Mouse (Mus musculus): ENCODE results near the gene Sox10. TPM values are rescaled to one million over a fixed set of nuclear protein-coding genes. Genes with fewer than 3 reads are reported as not detected.
A peak's percentile ranks its signal among the peaks of the same experiment; 100 is the strongest.

Sox10 gene
- total RNA-seq, 2 experiments from 2014 or later: 9.5 to 12.3 TPM

DNA sequence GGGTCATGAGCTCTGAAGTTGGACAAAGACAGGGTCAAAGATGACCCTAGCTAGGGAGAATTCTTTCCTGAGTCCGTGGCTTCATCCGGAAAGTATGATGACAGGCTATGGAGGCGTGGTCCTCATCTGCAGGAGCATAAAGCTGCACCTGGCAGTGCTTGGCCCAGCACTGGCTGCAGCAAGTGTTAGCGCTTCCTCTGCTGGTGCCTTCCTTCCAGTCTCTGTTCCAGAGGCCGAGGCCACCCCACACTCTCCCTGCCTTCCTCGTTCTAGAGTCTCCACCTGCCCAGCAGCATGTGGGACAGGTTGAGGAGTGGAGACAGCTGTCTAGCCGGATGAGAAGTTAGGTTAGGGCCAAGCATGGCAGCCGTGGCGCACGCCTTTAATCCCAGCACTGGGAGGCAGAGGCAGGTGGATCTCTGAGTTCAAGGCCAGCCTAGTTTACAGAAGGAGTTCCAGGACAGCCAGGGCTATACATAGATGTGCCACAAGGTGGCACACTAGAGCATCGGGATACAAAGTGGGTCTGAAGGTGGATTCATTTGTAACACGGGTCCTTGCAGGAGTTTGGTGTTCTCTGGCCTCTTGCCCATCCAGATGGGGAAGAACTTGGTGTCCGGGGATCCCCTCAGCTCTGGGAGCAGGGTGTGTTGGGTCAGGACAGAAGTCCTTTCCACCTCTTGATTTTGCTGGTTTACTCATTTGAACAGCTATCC, 38.7 kb downstream of the Sox10 start:
- DNase-seq (ENCODE audit: low spot score in 2 of 2): no peak

DNA sequence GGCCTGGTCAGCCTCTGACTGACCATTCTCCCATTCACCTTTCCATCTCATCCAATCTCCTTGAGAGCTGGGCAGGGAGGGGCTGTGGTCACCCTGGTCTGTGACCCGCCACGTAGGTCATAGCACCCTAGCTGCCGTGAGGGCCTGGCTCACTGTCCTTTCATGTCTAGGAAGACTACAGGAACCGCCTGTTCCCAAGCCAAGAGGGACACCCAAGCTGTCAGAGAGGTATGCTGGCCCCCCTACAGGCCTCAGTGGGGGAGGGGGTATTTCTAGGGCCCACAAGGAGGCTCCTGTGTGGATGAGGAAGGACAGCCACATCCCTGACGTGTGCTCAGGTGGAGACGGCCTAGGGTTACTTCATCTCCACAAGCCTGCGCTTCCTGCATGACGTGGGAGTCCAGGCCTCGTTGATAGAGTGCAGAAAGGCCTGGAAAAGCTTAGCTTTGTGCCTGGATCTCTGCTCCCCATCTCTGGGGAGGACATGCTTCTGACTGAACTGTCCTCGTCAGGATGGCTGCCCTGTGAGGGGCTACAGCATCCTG, 40.6 kb downstream of the Sox10 start:
- DNase-seq (ENCODE audit: low spot score in 2 of 2): no peak

DNA sequence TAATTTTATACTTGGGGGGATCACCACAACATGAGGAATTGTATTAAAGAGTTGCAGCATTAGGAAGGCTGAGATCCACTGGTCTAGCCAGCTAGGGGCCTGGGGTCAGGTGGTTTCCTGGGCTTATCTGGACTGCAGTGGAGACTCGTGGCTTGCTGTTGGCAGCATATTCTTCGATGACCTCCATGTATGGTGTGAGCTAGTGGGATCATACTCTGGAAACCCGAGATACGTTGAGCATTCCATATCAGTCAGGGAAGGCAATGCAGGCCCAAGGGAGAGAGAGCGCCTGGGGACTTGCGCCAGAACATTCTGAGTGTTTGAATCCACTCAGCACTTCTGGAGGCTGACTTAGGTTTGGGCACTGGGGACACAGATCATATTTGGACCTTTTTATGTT, 41.3 kb downstream of the Sox10 start:
- DNase-seq (ENCODE audit: low spot score in 2 of 2): no peak

DNA sequence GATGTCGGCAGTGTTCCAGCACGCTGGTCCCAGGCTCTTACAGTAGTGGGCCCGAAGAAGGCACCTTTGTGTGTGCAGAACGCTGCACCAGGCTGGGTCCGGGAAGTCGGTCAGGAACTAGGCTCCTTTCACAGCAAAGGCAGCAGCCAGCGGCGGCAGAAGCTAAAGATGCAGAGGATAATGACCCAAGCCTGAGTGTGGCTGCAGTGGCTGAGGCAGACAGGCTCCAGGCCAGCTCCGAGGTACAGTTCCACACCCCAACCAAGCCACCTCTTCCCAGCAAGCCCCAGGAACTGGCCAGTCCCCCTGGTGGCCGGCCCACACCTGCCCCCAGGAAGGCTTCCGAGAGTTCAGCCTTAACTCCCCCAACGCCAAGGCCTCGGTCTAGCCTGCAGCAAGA, 42.5 kb downstream of the Sox10 start:
- DNase-seq (ENCODE audit: low spot score in 2 of 2): no peak

DNA sequence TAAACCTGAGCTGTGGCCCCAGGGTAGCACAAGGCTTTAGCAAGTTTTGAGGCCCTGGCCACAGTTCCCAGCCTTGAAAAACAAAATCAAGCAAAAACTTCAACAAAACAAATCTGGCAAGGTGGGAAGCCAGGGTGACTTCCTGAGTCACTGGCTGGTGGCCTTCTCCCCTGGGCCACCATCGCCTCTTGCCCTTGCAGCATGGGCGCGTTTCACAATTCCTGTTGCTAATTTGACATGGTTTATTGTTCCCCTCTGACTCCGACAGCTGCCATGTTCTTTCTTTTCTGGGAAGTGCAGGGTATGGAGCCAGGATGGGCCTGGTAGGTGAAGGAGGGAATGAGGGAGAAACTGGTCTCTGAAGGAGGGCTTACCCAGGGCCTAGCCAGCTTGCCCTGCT, 42.9 kb downstream of the Sox10 start:
- DNase-seq (ENCODE audit: low spot score in 2 of 2): no peak

DNA sequence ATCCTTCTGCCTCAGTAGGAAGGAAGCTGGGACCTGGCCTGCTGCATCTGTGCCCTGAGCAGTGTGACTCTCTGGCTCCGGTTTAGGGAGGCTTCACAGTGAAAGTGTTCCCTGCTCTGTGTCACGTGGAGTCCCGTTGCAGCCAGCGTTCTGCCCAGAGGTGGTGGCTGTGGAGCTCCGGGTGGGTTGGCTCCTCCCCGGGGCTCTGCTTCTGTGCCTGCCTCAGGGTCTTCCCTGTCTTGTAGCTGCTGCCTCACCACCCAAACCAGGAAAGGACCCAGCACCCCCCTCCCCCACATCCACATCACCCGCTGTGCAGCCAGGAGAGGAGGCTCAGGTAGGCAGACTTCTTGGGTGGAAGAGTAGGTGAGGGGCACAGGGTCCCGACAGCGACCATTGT, 45.5 kb downstream of the Sox10 start:
- no peak for DNase-seq (ENCODE audit: low spot score in 2 of 2)

DNA sequence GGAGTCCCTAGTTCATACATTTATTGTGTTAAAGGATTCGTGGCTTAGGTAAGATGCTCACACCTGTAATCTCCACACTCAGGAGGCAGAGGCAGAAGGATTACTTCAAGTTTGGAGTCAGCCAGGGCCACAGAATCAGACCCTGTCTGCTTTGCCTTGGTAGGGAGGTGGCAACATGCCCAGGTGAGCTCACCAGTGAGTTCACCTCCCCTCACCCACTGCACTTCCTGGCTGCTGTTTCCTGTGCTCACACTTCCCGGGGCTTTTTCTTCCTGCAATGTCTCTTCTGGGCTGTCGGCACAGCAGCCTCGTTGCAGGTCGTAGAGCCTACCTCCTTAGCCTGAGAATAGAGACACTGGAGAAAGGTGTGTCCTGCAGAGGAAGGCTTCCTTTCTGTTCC, 49.8 kb downstream of the Sox10 start:
- no peak for DNase-seq (ENCODE audit: low spot score in 2 of 2)

DNA sequence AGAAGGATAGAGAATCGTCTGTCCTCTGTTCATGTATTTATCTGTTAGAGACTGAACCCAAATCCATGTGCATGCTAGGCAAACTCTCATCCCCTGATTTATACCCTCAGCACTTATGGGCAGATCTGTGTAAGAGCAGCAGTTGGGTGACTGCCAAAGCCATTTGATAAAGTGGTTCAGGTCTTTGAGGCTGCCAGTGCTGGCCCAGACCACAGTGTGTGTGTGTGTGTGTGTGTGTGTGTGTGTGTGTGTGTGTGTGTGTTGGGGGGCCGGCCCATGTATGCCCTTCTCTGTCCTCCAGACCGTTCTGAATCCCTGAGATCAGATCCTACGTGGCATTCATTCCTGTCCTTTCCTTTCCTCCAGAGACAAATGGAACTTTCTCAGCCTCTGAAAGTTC, 53.3 kb downstream of the Sox10 start:
- DNase-seq (ENCODE audit: low spot score in 2 of 2): no peak

DNA sequence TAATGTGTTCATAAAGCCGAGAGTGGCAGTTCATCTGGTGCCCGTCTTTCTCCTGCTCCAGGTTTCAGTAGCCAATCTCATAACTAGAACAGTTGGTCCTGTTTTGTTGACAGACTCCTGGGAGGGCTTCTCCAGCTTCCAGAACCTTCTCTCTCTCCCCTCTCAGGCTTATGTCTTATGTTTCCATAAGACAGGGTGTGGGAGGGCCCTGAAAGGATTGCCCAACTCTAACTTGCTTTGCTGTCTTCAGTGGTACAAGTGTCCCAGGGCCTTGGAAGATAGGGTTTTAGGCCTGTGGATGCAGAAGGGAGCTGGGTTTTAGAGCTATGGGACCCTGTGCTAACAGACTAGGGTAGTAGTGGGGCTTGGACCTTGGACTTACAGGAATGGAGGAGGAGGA, 54.5 kb downstream of the Sox10 start:
- DNase-seq (ENCODE audit: low spot score in 2 of 2): no peak

DNA sequence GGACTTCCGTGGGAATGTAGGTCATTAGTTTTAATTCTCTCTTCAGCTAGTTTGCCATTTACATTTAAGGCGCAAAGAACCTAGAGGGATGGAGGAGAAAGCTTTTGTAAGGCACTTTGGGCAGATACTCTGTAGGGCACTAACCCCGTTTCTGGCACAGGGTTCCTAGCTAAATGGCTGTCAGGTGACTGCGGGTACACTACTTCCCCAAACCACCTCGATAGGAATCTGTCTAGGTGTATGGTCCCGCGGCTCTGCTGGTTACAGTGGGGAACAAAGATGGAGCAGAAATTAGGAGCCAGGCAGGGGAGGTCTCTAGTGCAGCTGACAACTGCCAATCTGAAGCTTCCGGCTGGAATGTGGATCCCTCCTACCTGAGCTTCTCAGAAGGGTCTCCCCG, 55.0 kb downstream of the Sox10 start:
- DNase-seq (ENCODE audit: low spot score in 2 of 2): no peak

DNA sequence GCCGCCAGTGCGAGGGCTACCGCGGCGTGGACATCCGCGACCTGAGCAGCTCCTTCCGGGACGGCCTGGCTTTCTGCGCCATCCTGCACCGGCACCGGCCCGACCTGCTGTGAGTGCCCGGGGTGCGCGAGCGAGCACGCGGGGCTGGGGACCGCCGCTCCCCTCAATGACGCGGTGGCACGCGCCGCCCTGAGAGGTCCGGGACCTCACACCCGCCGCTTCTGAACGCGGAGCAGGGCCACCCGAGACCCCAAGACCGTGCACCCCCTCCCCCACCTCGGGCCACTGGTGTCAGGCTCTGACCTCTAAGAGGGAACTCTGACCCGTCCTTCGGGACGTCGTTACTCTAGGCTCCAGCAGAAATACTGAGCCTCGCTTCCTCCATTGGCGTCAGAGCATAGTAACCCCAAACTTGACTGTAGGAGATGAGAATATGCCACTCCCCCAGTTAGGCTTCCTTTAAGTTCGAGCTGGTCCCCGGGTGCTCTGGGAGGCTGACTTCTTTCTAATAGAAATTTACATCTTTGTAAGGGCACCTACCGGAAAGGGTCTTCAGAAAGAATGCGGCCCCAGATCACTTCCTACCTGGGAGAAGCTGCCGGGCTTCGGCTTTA, 55.6 kb downstream of the Sox10 start:
- DNase-seq (ENCODE audit: low spot score in 2 of 2): no peak

DNA sequence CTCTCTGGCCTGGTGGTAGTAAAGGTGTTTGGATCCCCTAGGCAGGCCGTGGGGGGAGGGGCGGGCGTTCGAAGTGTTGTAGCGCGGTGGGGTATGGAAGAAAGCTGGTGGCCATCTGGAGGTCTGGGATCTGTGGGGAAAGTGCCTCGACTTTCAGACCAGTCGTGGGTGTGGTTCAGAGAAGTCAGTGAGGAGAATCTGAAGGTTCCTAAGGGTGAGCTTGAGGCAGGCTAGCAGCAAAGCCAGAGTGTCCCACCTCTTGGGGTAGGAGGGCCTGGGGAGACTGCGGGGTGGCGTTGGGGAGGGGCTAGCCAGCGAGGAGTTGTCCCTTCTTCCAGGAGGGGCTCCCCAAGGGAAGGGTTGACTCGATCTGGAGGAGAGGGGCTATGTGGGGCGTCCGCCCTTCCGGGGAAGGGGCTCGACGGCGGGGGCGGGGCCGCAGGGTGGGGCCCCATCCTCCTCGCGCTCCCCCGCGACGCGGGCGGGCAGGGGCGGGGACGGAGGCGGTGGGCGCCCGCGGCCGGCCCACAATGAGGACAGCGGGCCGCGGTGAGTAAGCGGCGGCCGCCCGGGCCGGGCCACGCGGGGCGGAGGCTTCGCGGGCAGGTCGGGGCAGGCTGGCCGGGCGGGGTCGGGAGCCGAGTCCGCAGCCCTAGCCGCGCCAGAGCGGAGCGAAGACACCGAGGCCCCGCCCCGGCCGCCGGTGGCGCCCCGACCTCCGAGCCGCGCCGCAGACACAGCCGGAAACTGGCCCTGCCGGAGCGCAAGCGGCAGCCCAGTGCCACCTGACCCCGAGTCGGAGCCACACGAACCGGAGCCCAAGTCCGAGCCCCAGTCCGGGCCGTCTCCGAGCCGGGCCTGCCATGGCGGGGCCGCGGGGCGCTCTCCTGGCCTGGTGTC, 56.4 kb downstream of the Sox10 start, which contains the start of gene Micall1:
Gene Micall1 (plus strand): TSS at position 478 of the 900 bp plus-strand sequence.
- peak; percentile 44 to 55 for DNase-seq (ENCODE audit: low spot score in 2 of 2)

DNA sequence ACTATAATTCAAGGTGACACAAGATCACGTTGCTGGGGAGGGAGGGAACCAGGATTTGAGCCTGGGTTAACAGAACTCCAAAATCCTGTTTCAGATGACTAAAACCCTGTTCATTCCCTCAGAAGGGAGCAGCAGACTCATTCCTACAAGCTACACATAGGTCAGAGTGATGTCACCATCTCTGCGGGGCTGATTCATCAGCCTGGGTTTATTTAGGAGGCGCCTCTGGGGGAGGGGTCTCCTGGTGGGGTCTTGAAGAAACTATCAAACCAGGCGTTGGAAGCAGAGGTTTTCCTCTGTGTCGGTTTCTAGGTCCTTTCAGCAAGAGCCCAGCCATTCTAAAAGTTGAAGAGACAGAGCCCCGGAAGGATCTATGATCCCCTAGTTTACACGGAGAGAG, 57.1 kb downstream of the Sox10 start:
- DNase-seq (ENCODE audit: low spot score in 2 of 2): no peak

DNA sequence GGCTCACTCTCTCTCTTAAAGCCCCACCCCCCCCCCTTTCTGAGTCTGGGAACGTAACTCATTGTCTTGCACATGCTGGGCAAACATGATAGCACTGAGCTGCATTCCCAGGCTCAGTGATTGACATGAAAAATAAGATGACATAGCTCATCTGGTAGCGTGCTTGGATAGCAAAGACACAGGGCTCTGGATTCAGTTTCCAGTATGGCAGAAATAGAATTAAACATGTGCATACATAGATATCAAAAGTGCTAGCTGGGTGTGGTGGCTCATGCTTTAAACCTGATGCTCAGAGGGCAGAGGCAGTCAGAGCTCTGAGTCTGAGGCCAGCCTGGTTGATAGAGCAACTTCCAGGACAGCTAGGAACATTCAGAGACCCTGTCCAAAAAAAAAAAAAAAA, 59.2 kb downstream of the Sox10 start:
- DNase-seq (ENCODE audit: low spot score in 2 of 2): no peak

Other genes with a start within 250 kb of the Sox10 start
- 100 to 1,000 TPM; 382 to 438 TPM for gene Lgals1, start 238.5 kb downstream of the Sox10 start, total RNA-seq (2021)
- 10 to 100 TPM; 40.0 to 47.3 TPM for gene Nol12, start 230.3 kb downstream of the Sox10 start, total RNA-seq (2021)
- 100 to 1,000 TPM in 1 of 2 experiments, 10 to 100 TPM in 1; 96.9 to 112 TPM for gene Triobp, start 217.5 kb downstream of the Sox10 start, total RNA-seq (2021)
- gene H1f0, start 136.8 kb downstream of the Sox10 start, total RNA-seq (2021): 100 to 1,000 TPM; 361 to 374 TPM
- gene Galr3, start 123.4 kb downstream of the Sox10 start, total RNA-seq (2021): 1 to 10 TPM in 1 of 2 experiments, under 1 TPM in 1; 0.65 to 1.1 TPM
- gene Ankrd54, start 102.3 kb downstream of the Sox10 start, total RNA-seq (2021): 10 to 100 TPM; 23.8 to 29.7 TPM
- gene Eif3l, start 90.1 kb downstream of the Sox10 start, total RNA-seq (2021): 100 to 1,000 TPM; 158 to 162 TPM
- gene Micall1, start 56.3 kb downstream of the Sox10 start, total RNA-seq (2021): 10 to 100 TPM; 36.0 to 40.2 TPM
- 100 to 1,000 TPM; 134 to 142 TPM for gene Polr2f, start 24.2 kb downstream of the Sox10 start, total RNA-seq (2021)
- gene 1700088E04Rik, start 24.0 kb downstream of the Sox10 start, total RNA-seq (2021): 1 to 10 TPM; 8.0 to 9.0 TPM
- 10 to 100 TPM; 32.1 to 33.2 TPM for gene Pick1, start 63.9 kb upstream of the Sox10 start, total RNA-seq (2021)
- gene Gm49486, start 64.2 kb upstream of the Sox10 start, total RNA-seq (2021): under 1 TPM; 0.17 to 0.70 TPM
- gene Slc16a8, start 89.5 kb upstream of the Sox10 start, total RNA-seq (2021): under 1 TPM; 0.17 TPM
- gene Baiap2l2, start 120.3 kb upstream of the Sox10 start, total RNA-seq (2021): 1 to 10 TPM; 2.3 to 5.5 TPM
- gene Pla2g6, start 163.2 kb upstream of the Sox10 start, total RNA-seq (2021): 10 to 100 TPM; 25.3 to 28.2 TPM
- gene Maff, start 181.4 kb upstream of the Sox10 start, total RNA-seq (2021): 1 to 10 TPM; 3.2 to 4.6 TPM
- 10 to 100 TPM; 45.7 to 47.4 TPM for gene Tmem184b, start 238.3 kb upstream of the Sox10 start, total RNA-seq (2021)